Mouse (Mus musculus) embryonic facial prominence, embryonic 12.5 days (tissue): ENCODE measurements around the gene Hes7. TPM values are rescaled to one million over a fixed set of nuclear protein-coding genes. Genes with fewer than 3 reads are reported as not detected.

Source experiments
- ATAC-seq: fragments of 200-750 bp; cut with Nextera tagmentation; 2 replicates; pipeline ENCODE4 v1.8.0; 2017; ENCODE audit not compliant: insufficient number of reproducible peaks, insufficient read depth, low FRiP score, low TSS enrichment
- H3K27ac ChIP-seq: fragments of 300-500 bp; sonication (generic); 2 replicates; pipeline ENCODE4 v1.5.1; 2016; ENCODE audit warnings: mild to moderate bottlenecking
- H3K27me3 ChIP-seq: fragments of 300-500 bp; sonication (generic); 2 replicates; pipeline ENCODE4 v1.6.1; 2016; ENCODE audit warnings: mild to moderate bottlenecking, moderate library complexity
- H3K36me3 ChIP-seq: fragments of 300-500 bp; sonication (generic); 2 replicates; pipeline ENCODE4 v1.6.1; 2016; ENCODE audit warnings: mild to moderate bottlenecking
- H3K4me1 ChIP-seq: fragments of 300-500 bp; sonication (generic); 2 replicates; pipeline ENCODE4 v1.6.1; 2016
- H3K4me2 ChIP-seq: fragments of 300-500 bp; sonication (generic); replicated peaks from 2 replicates; pipeline ENCODE4 v1.6.1; 2016; ENCODE audit warnings: mild to moderate bottlenecking, moderate library complexity
- H3K4me3 ChIP-seq: fragments of 300-500 bp; sonication (generic); 2 replicates; pipeline ENCODE4 v1.5.1; 2016; ENCODE audit warnings: mild to moderate bottlenecking
- H3K9ac ChIP-seq: fragments of 300-500 bp; sonication (generic); 2 replicates; pipeline ENCODE4 v1.6.1; 2016; ENCODE audit warnings: mild to moderate bottlenecking, moderate library complexity
- H3K9me3 ChIP-seq: fragments of 300-500 bp; sonication (generic); 2 replicates; pipeline ENCODE4 v1.6.1; 2016; ENCODE audit warnings: mild to moderate bottlenecking, moderate library complexity
- WGBS: fragments of 180-500 bp; shearing (Covaris S2); methylation state at CpG from one replicate; pipeline ENCODE4 v1.1.7; 2016; 5-methylcytosine and 5-hydroxymethylcytosine counted together
- polyA plus RNA-seq: library from polyadenylated mRNA; unstranded; fragments of >200 nt; fragmentation: Nextera tagmentation; extraction: Ambion mirVana; gene quantifications from 2 replicates; pipeline ENCODE4 v1.2.1, GENCODE M21; 2016

Hes7 gene
- polyA plus RNA-seq, 1 experiment from 2014 or later, result 0.65 TPM

GRCm38 (mm10) chr11:69077316-69077715, 42.9 kb upstream of the Hes7 start:
- Histone ChIP-seq H3K27me3 (no peaks in the 10 kb centered on the region), H3K4me1 (peaks cover 5% of the 10 kb centered on the region), H3K27ac (no peak overlapping the region), H3K4me2 (no peak overlapping the region), H3K9ac (no peak overlapping the region), H3K9me3 (no peaks in the 10 kb centered on the region), H3K36me3 (no peaks in the 10 kb centered on the region), H3K4me3 (no peak overlapping the region)
- 80% methylated on average over 9 of the region's 9 CpGs for WGBS
- no peak for ATAC-seq

DNA sequence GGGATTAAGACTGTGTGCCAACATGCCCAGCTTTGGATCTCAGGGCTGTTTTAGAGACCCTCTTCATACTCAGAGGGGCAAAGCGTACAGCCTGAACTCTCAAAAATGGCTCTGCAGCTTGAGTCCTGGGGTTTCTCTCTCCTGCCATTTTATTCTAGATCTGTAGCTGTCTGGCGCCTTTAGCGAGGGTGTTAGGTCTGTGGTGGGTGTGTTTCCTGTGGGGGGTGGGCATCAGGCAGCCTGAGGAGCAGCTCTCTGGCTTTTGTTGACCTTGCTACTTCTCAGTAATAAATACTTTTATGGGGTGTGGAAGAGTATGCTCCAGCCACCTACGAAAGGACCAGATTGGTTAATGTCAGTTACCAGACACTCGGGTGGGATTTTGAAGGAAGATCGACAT, 42.2 kb upstream of the Hes7 start:
- Histone ChIP-seq H3K4me1 (no peaks in the 10 kb centered on the region), H3K27ac (no peak overlapping the region), H3K4me3 (no peak overlapping the region), H3K9ac (no peak overlapping the region), H3K9me3 (no peaks in the 10 kb centered on the region), H3K36me3 (no peaks in the 10 kb centered on the region), H3K4me2 (no peak overlapping the region), H3K27me3 (no peaks in the 10 kb centered on the region)
- WGBS, result 79% methylated on average over 6 of the region's 6 CpGs
- ATAC-seq, result no peak

- no peak for ATAC-seq
- Histone ChIP-seq H3K27ac (no peak overlapping the region), H3K4me2 (no peak overlapping the region), H3K9ac (no peak overlapping the region), H3K4me3 (no peak overlapping the region), H3K4me1 (no peaks in the 10 kb centered on the region), H3K36me3 (no peaks in the 10 kb centered on the region), H3K27me3 (no peaks in the 10 kb centered on the region), H3K9me3 (no peaks in the 10 kb centered on the region)
- WGBS, result 58% methylated on average over 5 of the region's 5 CpGs
These were observed 41.3 kb upstream of the Hes7 start for GRCm38 (mm10) chr11:69078805-69079438.

DNA sequence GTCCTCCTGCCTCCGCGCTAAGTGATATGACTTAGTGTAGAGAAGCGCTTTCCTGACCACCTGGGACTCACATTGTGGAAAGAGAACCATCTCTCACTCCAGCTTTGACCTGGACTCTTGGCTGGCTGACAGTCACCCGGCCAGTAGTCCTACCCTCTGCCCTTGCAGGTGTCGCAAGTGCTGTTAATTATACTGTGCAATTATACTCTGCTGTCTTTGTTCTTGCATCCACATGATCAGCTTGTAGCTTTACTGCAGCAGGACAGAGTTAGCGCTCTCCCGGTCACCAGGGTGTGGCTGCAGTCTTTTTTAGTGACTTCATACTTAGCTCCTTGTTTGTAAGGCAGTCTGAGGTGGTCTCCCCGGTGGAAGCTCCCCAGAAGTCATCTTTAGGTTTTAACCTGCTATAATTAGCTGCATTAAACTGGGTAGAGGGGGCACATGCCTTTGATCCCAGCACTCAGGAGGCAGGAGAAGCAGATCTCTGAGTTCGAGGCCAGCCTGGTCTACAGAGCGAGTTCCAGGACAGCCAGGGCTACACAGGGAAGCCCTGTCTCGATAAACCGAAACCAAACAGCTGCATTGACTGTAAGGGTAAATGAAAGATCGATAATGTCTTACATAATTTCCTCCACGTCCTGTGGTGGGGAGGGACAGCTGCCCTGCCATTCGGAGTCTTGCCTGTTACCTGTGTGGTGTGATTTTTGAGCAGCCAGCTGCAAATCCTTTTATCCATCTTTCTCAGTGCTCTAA, 39.9 kb upstream of the Hes7 start:
- Histone ChIP-seq H3K9ac (0 out of 2 replicates have a peak overlapping the region, but pooled peaks have one; percentile 8), H3K27me3 (no peaks in the 10 kb centered on the region), H3K27ac (no peak overlapping the region), H3K4me1 (no peaks in the 10 kb centered on the region), H3K9me3 (no peaks in the 10 kb centered on the region), H3K36me3 (no peaks in the 10 kb centered on the region), H3K4me3 (no peak overlapping the region), H3K4me2 (no peak overlapping the region)
- 84% methylated on average over 15 of the region's 15 CpGs for WGBS
- ATAC-seq, result no peak

DNA sequence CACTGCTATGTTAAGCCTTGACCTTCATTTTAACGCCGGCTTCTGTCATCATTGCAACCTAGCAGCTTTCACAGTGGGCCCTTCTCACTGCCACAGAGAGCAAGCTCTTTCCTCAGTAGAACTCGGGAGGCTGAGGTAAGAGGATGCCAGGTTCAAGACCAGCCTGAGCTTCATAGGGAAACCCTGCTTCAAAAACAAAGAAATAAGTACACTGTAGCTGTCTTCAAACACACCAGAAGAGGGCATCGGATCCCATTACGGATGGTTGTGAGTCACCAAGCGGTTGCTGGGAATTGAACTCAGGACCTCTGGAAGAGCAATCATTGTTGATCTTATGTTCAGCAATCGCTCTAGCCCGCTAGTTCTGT, 39.4 kb upstream of the Hes7 start:
- no peaks in the 10 kb centered on the region for H3K4me1 ChIP-seq
- H3K27me3 ChIP-seq, result no peaks in the 10 kb centered on the region
- no peaks in the 10 kb centered on the region for H3K9me3 ChIP-seq
- no peak overlapping the region for H3K4me2 ChIP-seq
- H3K4me3 ChIP-seq, result no peak overlapping the region
- H3K36me3 ChIP-seq, result no peaks in the 10 kb centered on the region
- WGBS, result 86% methylated on average over 8 of the region's 8 CpGs
- H3K9ac ChIP-seq, result no peak overlapping the region
- no peak overlapping the region for H3K27ac ChIP-seq
- no peak for ATAC-seq

GRCm38 (mm10) chr11:69081613-69082012, 38.6 kb upstream of the Hes7 start:
- Histone ChIP-seq H3K27ac (no peak overlapping the region), H3K9ac (no peak overlapping the region), H3K4me2 (no peak overlapping the region), H3K4me1 (no peaks in the 10 kb centered on the region), H3K36me3 (no peaks in the 10 kb centered on the region), H3K4me3 (no peak overlapping the region), H3K9me3 (no peaks in the 10 kb centered on the region), H3K27me3 (no peaks in the 10 kb centered on the region)
- 90% methylated on average over 7 of the region's 7 CpGs for WGBS
- ATAC-seq, result no peak

GRCm38 (mm10) chr11:69085608-69086007, 34.6 kb upstream of the Hes7 start:
- 66% methylated on average over 6 of the region's 6 CpGs for WGBS
- Histone ChIP-seq H3K27ac (no peak overlapping the region), H3K9ac (no peak overlapping the region), H3K9me3 (no peaks in the 10 kb centered on the region), H3K27me3 (no peaks in the 10 kb centered on the region), H3K36me3 (peaks cover 9% of the 10 kb centered on the region), H3K4me1 (peaks cover 23% of the 10 kb centered on the region), H3K4me2 (no peak overlapping the region), H3K4me3 (no peak overlapping the region)
- ATAC-seq, result no peak

- 65% methylated on average over 6 of the region's 6 CpGs for WGBS
- H3K9ac ChIP-seq, result no peak overlapping the region
These were observed 33.8 kb upstream of the Hes7 start for GRCm38 (mm10) chr11:69086390-69086789.

GRCm38 (mm10) chr11:69087082-69087481, 33.1 kb upstream of the Hes7 start:
- Histone ChIP-seq H3K36me3 (peaks cover 15% of the 10 kb centered on the region), H3K27me3 (no peaks in the 10 kb centered on the region), H3K4me2 (no peak overlapping the region; the same call in 1 of the 2 replicates), H3K9ac (no peak overlapping the region; the same call in 1 of the 2 replicates), H3K9me3 (no peaks in the 10 kb centered on the region), H3K4me1 (peaks cover 23% of the 10 kb centered on the region), H3K27ac (peak overlapping the region; percentile 55; the same call in 1 of the 2 replicates), H3K4me3 (no peak overlapping the region)
- ATAC-seq, result no peak
- WGBS, result 34% methylated on average over 4 of the region's 4 CpGs

More at GRCm38 (mm10) chr11:69086390-69086789, 33.8 kb upstream of the Hes7 start:
- Histone ChIP-seq H3K9me3 (no peaks in the 10 kb centered on the region), H3K27me3 (no peaks in the 10 kb centered on the region), H3K4me2 (no peak overlapping the region), H3K4me1 (peaks cover 23% of the 10 kb centered on the region), H3K27ac (0 out of 2 replicates have a peak overlapping the region, but pooled peaks have one; percentile 17), H3K4me3 (no peak overlapping the region), H3K36me3 (peaks cover 10% of the 10 kb centered on the region)
- no peak for ATAC-seq

GRCm38 (mm10) chr11:69087597-69087996, 32.6 kb upstream of the Hes7 start:
- peak overlapping the region; percentile 87 for H3K4me2 ChIP-seq
- ATAC-seq, result no peak
- peaks cover 23% of the 10 kb centered on the region for H3K4me1 ChIP-seq
- no peak overlapping the region for H3K4me3 ChIP-seq
- H3K9ac ChIP-seq, result peak overlapping the region; percentile 98; the same call in 1 of the 2 replicates
- H3K9me3 ChIP-seq, result no peaks in the 10 kb centered on the region
- H3K27ac ChIP-seq, result peak overlapping the region; percentile 55; the same call in 1 of the 2 replicates
- 62% methylated on average over 2 of the region's 2 CpGs for whole genome bisulfite sequencing
- H3K27me3 ChIP-seq, result no peaks in the 10 kb centered on the region
- H3K36me3 ChIP-seq, result peaks cover 17% of the 10 kb centered on the region

DNA sequence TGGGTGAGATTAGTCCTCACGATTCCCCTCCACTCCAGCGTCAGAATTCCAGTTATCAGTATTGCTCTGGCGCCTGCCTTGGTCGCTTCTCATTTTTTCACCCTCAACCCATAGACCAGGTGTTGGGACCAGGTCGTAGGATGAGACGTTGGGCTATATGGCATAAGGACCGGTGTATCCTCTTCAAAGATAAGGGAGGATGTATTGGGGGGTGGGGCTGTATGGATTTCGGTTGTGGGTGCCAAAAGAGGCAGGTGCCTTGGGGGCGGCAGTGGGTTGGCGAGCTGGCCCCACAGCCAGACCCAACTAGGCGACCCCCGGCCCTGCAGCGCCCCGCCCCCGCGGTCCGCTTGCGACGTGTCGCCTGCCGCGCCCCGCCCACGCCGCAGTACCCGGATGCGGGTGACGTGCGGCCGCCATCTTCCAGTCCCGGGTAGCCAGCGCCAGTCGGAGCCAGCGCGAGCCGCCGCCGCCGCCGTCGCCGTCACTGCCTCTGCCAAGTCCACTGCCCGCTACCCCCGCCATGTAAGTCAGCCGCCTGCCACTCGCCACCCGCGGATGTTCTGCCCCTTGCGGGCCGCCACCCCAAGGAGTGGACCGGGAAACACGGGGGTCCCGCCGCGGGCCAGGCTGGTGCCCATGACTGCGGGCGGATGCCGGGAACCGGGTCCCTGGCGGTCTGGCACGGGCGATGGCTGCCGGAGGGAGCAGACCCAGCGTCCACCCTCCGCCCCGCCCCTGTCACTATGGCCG, 31.9 kb upstream of the Hes7 start, which contains the start of gene Vamp2:
TSS of gene Vamp2 (plus strand) at position 388 of the 753 bp plus-strand sequence.
- Histone ChIP-seq H3K27ac (peak within 1 kb of the TSS; percentile 89), H3K27me3 (no peaks in the 10 kb centered on the region), H3K9ac (peak within 1 kb of the TSS; percentile 98), H3K4me3 (peak within 1 kb of the TSS; percentile 77), H3K36me3 (peaks cover 20% of the 10 kb centered on the region), H3K4me1 (peaks cover 23% of the 10 kb centered on the region), H3K4me2 (peak within 1 kb of the TSS; percentile 87), H3K9me3 (no peaks in the 10 kb centered on the region)
- WGBS, result 1% methylated on average over 62 of the region's 67 CpGs
- ATAC-seq, result peak; percentile 55
